Mouse (Mus musculus): ENCODE results near the gene Htr2a. TPM values are rescaled to one million over a fixed set of nuclear protein-coding genes. Genes with fewer than 3 reads are reported as not detected.
A peak's percentile ranks its signal among the peaks of the same experiment; 100 is the strongest.

Htr2a gene
- polyA plus RNA-seq, 1 experiment from 2014 or later, result 0.06 TPM

DNA sequence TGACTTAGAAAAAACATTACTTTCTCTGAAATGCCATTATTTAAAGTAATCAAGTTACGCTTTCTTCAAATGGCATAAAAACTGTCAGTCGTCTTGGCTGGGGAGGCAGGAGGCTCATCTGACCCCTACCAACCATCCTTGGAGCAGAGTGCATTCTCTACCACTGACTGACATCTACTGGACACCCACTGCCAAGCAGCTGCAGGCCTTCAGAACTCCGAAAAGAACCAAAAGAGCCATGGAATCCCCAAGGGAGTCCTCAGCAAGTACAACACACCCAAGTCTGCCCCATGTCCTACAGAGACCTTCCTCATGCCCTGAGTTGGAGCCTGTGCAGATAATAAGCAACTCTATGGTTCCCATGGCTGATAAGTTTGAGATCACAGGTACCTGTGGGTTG is 82.9 kb downstream of the Htr2a start:
- Histone ChIP-seq H3K27ac (no peak overlapping the region), H3K4me3 (no peak overlapping the region), H3K9me3 (replicated peaks) (no peaks in the 10 kb centered on the region), H3K36me3 (no peaks in the 10 kb centered on the region), H3K27me3 (ENCODE audit: low read depth, poor library complexity, severe bottlenecking) (no peaks in the 10 kb centered on the region), H3K4me1 (no peaks in the 10 kb centered on the region)
- 81% methylated on average over 3 of the region's 3 CpGs for WGBS
- DNase-seq (ENCODE audit: low spot score), result no peak

DNA sequence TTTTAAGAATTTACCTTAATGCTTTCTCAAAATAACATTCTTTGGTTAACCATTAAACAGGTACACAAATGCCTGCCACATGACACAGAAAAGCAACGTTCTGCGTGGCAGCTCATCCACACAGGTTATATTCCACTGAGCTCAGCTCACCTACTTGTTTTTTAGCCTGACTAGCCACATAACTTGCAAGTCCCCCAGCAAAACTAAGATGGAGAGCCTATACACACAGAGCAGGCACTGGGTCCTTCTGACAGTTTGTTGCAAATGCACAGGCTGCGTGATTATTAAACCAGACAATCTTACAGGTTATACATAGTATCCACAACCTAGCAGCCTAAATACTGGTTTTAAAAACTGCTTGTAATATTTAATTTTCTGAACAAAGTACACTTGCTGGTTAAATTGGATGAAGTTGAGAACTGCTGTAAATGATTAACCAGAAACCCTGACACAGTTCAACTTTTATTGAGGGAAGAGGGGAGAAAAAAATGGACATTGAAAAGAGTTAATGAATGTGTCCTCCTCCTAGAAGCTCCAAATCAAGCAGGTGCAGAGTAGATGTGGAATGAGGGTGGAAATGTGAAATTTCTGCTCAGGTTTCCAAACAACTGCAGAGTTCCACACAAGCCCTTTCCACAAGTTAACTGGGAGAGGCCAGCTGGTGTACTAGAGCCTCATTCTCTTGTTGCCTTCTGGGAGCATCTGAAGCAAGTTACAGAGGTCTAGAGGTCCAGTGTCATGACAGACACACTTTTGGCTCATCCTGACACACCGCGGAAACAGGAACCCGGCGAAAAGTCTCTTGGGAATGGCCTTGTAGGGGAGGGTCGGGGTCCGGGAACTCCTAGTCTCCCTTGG is 90.8 kb downstream of the Htr2a start:
- Histone ChIP-seq H3K9me3 (replicated peaks) (no peaks in the 10 kb centered on the region), H3K27ac (peak overlapping the region; percentile 95; the same call in 1 of the 2 replicates), H3K4me1 (peaks cover 11% of the 10 kb centered on the region), H3K4me3 (peak overlapping the region; percentile 89), H3K36me3 (peaks cover 12% of the 10 kb centered on the region), H3K27me3 (ENCODE audit: low read depth, poor library complexity, severe bottlenecking) (no peaks in the 10 kb centered on the region)
- whole genome bisulfite sequencing, result 31% methylated on average over 9 of the region's 9 CpGs
- no peak for DNase-seq (ENCODE audit: low spot score)

DNA sequence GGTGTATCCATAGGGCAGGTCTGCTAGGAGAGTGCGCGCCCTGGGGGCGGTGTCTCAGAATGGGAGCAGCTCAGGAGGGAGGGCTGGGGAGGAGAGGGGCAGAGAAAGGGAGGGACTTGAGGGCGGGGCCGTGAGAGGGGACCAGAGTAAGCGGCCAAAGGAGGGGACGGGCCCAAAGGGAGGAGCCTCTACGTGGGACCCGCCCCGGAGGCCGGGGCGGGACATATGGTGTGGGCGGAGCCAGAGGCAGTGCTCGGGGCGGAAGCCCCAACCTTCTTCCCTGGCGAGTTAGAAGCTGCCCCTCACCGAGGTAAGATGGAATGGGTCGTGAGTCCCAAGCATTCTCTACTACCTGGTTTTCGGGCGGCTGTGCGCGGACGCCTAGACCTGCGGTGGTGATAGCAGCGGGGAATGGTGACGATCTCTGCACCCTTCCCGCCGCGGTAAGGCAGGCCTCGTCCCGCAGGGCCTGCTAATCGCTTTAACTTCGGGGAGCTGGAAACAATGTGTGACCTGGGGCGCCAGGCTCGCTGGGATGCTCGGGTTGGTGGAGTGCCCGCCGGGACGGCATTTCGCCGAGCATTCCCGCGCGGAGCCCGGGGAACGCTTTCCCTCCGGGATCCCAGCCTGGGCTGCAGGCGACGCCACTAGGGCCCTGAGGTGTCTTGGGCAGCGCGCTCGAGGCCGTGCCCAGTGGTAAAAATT is 91.6 kb downstream of the Htr2a start, which contains the start of gene Esd:
TSS of gene Esd (plus strand) at position 219 of the 705 bp plus-strand sequence.
- Histone ChIP-seq H3K4me3 (peak within 1 kb of the TSS; percentile 89), H3K36me3 (peaks cover 20% of the 10 kb centered on the region), H3K27me3 (ENCODE audit: low read depth, poor library complexity, severe bottlenecking) (no peaks in the 10 kb centered on the region), H3K4me1 (peaks cover 11% of the 10 kb centered on the region), H3K27ac (peak within 1 kb of the TSS; percentile 95), H3K9me3 (replicated peaks) (no peaks in the 10 kb centered on the region)
- DNase-seq (ENCODE audit: low spot score), result peak; percentile 92
- 1% methylated on average over 43 of the region's 53 CpGs for WGBS

DNA sequence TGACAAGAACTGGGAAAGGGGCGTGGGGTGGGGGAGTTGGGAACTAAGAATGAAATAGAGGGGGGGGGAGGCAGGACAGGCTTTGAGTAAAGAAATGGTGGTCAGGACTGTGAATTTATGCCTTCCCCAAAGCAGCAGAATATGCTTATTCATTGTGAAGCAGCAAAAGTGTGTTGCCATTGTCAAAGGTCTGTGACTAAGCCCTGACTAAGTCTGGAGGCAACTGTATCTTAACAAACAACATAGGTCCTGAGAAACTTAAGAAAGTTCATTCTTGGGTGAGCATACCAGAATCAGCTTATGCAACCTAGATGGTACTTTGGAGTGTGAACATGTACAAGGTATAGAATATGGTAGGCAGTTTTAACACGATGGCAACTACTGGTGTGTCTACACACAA is 92.8 kb downstream of the Htr2a start:
- no peaks in the 10 kb centered on the region for H3K27me3 ChIP-seq (ENCODE audit: low read depth, poor library complexity, severe bottlenecking)
- no peak for DNase-seq (ENCODE audit: low spot score)
- WGBS, result 73% methylated on average over 2 of the region's 2 CpGs
- H3K36me3 ChIP-seq, result peaks cover 32% of the 10 kb centered on the region
- no peak overlapping the region for H3K27ac ChIP-seq
- peak overlapping the region; percentile 89 for H3K4me3 ChIP-seq
- peaks cover 11% of the 10 kb centered on the region for H3K4me1 ChIP-seq
- no peaks in the 10 kb centered on the region for H3K9me3 ChIP-seq (replicated peaks)

DNA sequence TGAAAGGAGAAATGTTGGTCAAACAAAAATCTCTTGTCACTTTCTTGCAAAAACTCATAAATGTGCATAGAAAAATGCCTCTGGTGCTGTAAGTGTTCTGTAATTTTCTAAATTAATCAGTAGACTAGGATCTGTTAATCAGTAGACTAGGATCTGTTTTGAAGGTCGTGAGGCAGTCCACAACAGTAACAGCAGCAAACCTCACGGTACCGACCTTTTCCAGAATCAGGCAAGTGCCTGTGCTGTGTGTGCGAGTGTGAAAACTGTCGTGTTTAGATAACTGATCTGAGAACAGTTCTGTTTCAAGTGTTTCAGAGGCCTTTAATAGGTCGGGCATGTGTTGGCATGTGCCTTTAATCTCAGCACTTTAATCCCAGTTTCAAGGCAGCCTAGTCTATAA is 94.8 kb downstream of the Htr2a start:
- Histone ChIP-seq H3K36me3 (peaks cover 52% of the 10 kb centered on the region), H3K9me3 (replicated peaks) (no peaks in the 10 kb centered on the region), H3K4me1 (peaks cover 11% of the 10 kb centered on the region), H3K27ac (no peak overlapping the region), H3K27me3 (ENCODE audit: low read depth, poor library complexity, severe bottlenecking) (no peaks in the 10 kb centered on the region), H3K4me3 (no peak overlapping the region)
- 86% methylated on average over 6 of the region's 6 CpGs for WGBS
- DNase-seq (ENCODE audit: low spot score), result no peak

DNA sequence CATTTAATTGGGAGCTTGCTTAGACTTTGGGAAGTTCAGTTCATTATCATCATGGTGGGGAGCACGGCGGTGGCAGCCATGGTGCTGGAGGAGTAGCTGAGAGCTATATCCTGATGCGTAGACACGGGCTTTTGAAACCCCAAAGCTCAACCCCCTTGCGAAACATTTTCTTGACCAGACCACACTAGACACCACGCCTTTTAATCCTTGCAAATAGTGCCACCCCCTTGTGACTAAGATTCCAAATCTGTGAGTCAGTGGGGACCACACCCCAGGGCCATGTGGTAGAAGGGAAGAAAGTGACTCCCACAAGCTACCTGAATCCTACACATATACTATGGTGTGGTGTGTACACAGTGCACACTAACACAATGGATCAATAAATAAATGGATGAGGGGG is 96.2 kb downstream of the Htr2a start:
- H3K27ac ChIP-seq, result no peak overlapping the region
- no peaks in the 10 kb centered on the region for H3K27me3 ChIP-seq (ENCODE audit: low read depth, poor library complexity, severe bottlenecking)
- DNase-seq (ENCODE audit: low spot score), result no peak
- H3K36me3 ChIP-seq, result peaks cover 66% of the 10 kb centered on the region
- H3K4me3 ChIP-seq, result no peak overlapping the region
- H3K9me3 ChIP-seq (replicated peaks), result no peaks in the 10 kb centered on the region
- WGBS, result 95% methylated on average over 6 of the region's 6 CpGs
- H3K4me1 ChIP-seq, result peaks cover 8% of the 10 kb centered on the region

Other genes with a start within 250 kb of the Htr2a start
- 309 and 315 TPM in 2 replicates for gene Esd, start 91.5 kb downstream of the Htr2a start, polyA plus RNA-seq (2016; fragmentation: Nextera tagmentation; extraction: Ambion mirVana)

Data from limb, embryonic 10.5 days (tissue).